Mouse (Mus musculus) stomach, postnatal 0 days (tissue): Measurements from ENCODE around the gene Pparg.

Source experiments
- CTCF ChIP-seq: IDR thresholded peaks from 2 replicates; pipeline ENCODE4 v1.5.1; 2016; ENCODE audit warnings: antibody characterized with exemption, low read depth, mild to moderate bottlenecking, moderate library complexity
- EP300 ChIP-seq: optimal IDR thresholded peaks from 2 replicates; pipeline ENCODE3; 2016; ENCODE audit warnings: antibody characterized with exemption

GRCm38 (mm10) chr6:115424433-115424832 is 63.7 kb downstream of the Pparg start:
- TF ChIP-seq CTCF, result no peak
- TF ChIP-seq EP300, result no peak
